Mouse (Mus musculus) frontal cortex, adult 2 months (tissue): ENCODE measurements around the gene Slc22a20. TPM values are rescaled to one million over a fixed set of nuclear protein-coding genes. Genes with fewer than 3 reads are reported as not detected.

ENCODE experiments used
- DNase-seq, 2 experiments: peaks; one replicate each; pipeline ENCODE4 v3.0.0; 2022; ENCODE audit warnings: low spot score in 1 of 2; ENCODE audit errors: extremely low spot score in 1 of 2
- polyA plus RNA-seq: library from polyadenylated mRNA; depleted of rRNA; stranded (reverse); fragments of >200 nt; gene quantifications from 2 replicates; pipeline ENCODE4 v1.2.3, GENCODE M21; 2012; rRNA removed

The Slc22a20 gene
- polyA plus RNA-seq, 1 experiment = not detected

DNA sequence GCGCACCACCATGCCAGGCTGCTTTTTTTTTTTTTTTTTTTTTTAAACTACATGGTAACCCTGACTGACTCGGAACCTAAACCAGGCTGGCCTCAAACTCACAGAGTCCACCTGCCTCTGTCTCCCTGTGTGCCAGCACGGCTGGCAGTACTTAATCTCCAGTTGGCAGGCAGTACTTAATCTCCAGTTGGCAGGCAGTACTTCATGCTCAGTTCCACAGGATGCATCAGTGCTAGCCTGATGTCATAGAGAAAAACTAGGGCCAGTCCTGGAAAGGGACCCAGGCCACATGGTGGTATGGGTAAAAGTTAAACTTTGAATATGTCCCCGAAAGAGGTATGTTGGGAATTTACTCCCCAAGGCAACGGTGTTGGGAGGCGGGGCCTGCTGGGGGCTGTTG, 57.8 kb downstream of the Slc22a20 start:
- DNase-seq = no peak

DNA sequence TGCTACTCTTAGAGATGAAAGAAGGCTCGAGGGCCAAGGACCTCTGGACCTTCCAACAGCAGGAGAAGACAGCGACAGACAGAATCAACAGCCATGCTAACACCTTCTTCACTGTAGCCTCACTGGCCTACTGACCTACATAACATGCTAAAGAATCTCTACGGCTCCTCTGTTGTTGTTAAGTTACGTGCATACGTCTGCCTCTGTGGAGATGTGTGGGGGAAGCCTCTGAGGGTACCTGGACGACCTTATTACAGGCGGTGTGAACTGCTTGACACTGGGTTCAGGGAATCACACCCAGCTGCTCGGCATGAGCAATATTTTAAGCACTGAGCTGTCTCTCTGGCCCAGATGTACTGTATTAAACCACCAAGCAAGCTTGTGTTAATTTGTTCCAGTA, 58.4 kb downstream of the Slc22a20 start:
- no peak for DNase-seq

- no peak for DNase-seq
These were observed 58.9 kb downstream of the Slc22a20 start for GRCm38 (mm10) chr19:5927026-5927425.

GRCm38 (mm10) chr19:5925311-5925855, 60.6 kb downstream of the Slc22a20 start:
- no peak for DNase-seq

DNA sequence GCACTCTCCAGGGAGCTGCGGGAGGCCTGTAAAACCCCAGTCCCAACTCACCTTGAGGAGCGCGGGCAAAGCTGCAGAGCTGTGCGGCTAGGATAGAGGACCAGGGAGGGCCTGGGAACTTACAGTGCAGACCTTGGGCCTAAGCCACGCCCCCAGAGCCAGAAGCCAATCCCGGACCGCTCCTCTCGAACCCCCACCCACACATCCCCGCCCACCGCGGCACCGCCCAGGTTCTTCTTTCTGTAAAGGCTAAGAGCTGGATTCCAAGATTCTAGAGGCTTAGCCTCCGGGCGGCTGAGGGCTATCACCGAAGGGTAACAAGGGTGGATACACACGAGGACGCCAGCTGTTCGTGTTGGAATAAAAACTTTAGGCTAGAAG, 61.2 kb downstream of the Slc22a20 start, which contains the start of gene Cdc42ep2:
Cdc42ep2 (minus strand) TSS at position 104 of the 381 bp plus-strand sequence.
- peak; percentile 87 to 94 for DNase-seq

GRCm38 (mm10) chr19:5923990-5924712, 61.8 kb downstream of the Slc22a20 start:
- DNase-seq = peak; percentile 56 to 96

DNA sequence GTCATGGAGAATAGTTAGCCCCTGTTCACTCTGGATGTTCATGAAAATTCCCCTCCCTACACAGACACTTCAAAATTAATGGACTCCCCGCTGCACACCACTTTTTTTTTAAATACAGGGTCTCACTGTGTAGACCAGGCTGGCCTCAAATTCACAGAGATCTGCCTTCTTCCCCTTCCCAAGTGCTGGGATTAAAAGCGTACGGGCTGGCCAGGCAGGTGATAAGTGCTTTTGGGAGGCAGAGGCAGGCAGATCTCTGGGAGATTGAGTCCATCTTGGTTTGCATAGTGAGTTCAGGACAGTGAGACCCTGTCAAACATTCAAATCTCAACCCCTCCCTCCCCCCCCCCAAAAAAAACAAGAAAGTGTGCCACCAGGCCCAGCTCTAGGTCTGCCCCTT, 63.0 kb downstream of the Slc22a20 start:
- DNase-seq = no peak

- DNase-seq = no peak
These were observed 63.6 kb downstream of the Slc22a20 start for GRCm38 (mm10) chr19:5922119-5922942.

- no peak for DNase-seq
These were observed 64.2 kb downstream of the Slc22a20 start for GRCm38 (mm10) chr19:5921715-5922114.

Other genes with a start within 250 kb of the Slc22a20 start
- gene Ltbp3, start 245.2 kb downstream of the Slc22a20 start, polyA plus RNA-seq = 81.5 and 87.8 TPM in 2 replicates
- 111 and 120 TPM in 2 replicates for gene Scyl1, start 214.7 kb downstream of the Slc22a20 start, polyA plus RNA-seq
- 13.1 and 15.6 TPM in 2 replicates for gene Frmd8, start 110.9 kb downstream of the Slc22a20 start, polyA plus RNA-seq
- 7.8 and 8.7 TPM in 2 replicates for gene Slc25a45, start 108.3 kb downstream of the Slc22a20 start, polyA plus RNA-seq
- 4.6 and 4.9 TPM in 2 replicates for gene Tigd3, start 92.0 kb downstream of the Slc22a20 start, polyA plus RNA-seq
- gene Dpf2, start 73.1 kb downstream of the Slc22a20 start, polyA plus RNA-seq = 106 and 118 TPM in 2 replicates
- gene Cdc42ep2, start 61.3 kb downstream of the Slc22a20 start, polyA plus RNA-seq = 7.7 and 9.1 TPM in 2 replicates
- 14.2 and 14.3 TPM in 2 replicates for gene Pola2, start 21.9 kb downstream of the Slc22a20 start, polyA plus RNA-seq
- 15.0 and 16.3 TPM in 2 replicates for gene Capn1, start 29.8 kb upstream of the Slc22a20 start, polyA plus RNA-seq
- gene Syvn1, start 60.4 kb upstream of the Slc22a20 start, polyA plus RNA-seq = 29.2 and 34.1 TPM in 2 replicates
- gene Mrpl49, start 71.6 kb upstream of the Slc22a20 start, polyA plus RNA-seq = 44.3 and 44.4 TPM in 2 replicates
- 873 and 951 TPM in 2 replicates for gene Fau, start 71.7 kb upstream of the Slc22a20 start, polyA plus RNA-seq
- 48.4 and 51.7 TPM in 2 replicates for gene Znhit2, start 75.0 kb upstream of the Slc22a20 start, polyA plus RNA-seq
- 50.2 and 52.4 TPM in 2 replicates for gene Tm7sf2, start 82.2 kb upstream of the Slc22a20 start, polyA plus RNA-seq
- 98.8 and 105 TPM in 2 replicates for gene Vps51, start 91.1 kb upstream of the Slc22a20 start, polyA plus RNA-seq
- not detected in 2 replicates for gene Tmem262, start 93.9 kb upstream of the Slc22a20 start, polyA plus RNA-seq
- 0.48 and 1.4 TPM in 2 replicates for gene Gm28374, start 96.1 kb upstream of the Slc22a20 start, polyA plus RNA-seq
- 83.9 and 89.7 TPM in 2 replicates for gene Zfpl1, start 98.8 kb upstream of the Slc22a20 start, polyA plus RNA-seq
- gene Cdca5, start 98.8 kb upstream of the Slc22a20 start, polyA plus RNA-seq = 0.22 and 0.46 TPM in 2 replicates
- gene AC131692.1, start 108.3 kb upstream of the Slc22a20 start, polyA plus RNA-seq = not detected in 2 replicates
- 0.26 and 0.32 TPM in 2 replicates for gene Naaladl1, start 119.6 kb upstream of the Slc22a20 start, polyA plus RNA-seq
- 24.2 and 29.4 TPM in 2 replicates for gene Sac3d1, start 132.5 kb upstream of the Slc22a20 start, polyA plus RNA-seq
- 63.5 and 65.2 TPM in 2 replicates for gene Snx15, start 142.2 kb upstream of the Slc22a20 start, polyA plus RNA-seq
- gene Batf2, start 154.8 kb upstream of the Slc22a20 start, polyA plus RNA-seq = 0.54 and 0.63 TPM in 2 replicates
- 123 and 135 TPM in 2 replicates for gene Arl2, start 155.4 kb upstream of the Slc22a20 start, polyA plus RNA-seq
- 0.14 TPM in 1 of 2 replicates, not detected in the other for gene Majin, start 198.2 kb upstream of the Slc22a20 start, polyA plus RNA-seq
- not detected in 2 replicates for gene Gpha2, start 240.2 kb upstream of the Slc22a20 start, polyA plus RNA-seq
- 137 and 141 TPM in 2 replicates for gene Ppp2r5b, start 249.7 kb upstream of the Slc22a20 start, polyA plus RNA-seq